Mouse (Mus musculus): ENCODE measurements around the gene Olfr90. TPM values are rescaled to one million over a fixed set of nuclear protein-coding genes. Genes with fewer than 3 reads are reported as not detected.

The Olfr90 gene
- polyA plus RNA-seq, 1 experiment, result not detected

- Histone ChIP-seq H3K4me2 (ENCODE audit: low read depth) (peak overlapping the region; percentile 57), H3K4me3 (peak overlapping the region; percentile 47), H3K79me2 (ENCODE audit: control insufficient read depth, insufficient read depth) (no peaks in the 10 kb centered on the region), H3ac (ENCODE audit: control insufficient read depth, insufficient read length) (peak overlapping the region; percentile 67), H3K36me3 (ENCODE audit: control insufficient read depth, insufficient read depth) (no peaks in the 10 kb centered on the region), H3K27me3 (ENCODE audit: control insufficient read depth, insufficient read depth, insufficient read length) (no peaks in the 10 kb centered on the region)
- TF ChIP-seq TCF3 (IDR thresholded peaks at IDR 0.05; ENCODE audit: insufficient read length, low read depth), result no peak
- peak; percentile 38 for TF ChIP-seq POLR2A (IDR thresholded peaks at IDR 0.05; ENCODE audit: insufficient read length, low read depth)
These were observed 41.8 kb downstream of the Olfr90 start for GRCm38 (mm10) chr17:37046312-37047112.

- H3K27me3 ChIP-seq (ENCODE audit: control insufficient read depth, insufficient read depth, insufficient read length), result no peaks in the 10 kb centered on the region
- H3K4me2 ChIP-seq (ENCODE audit: low read depth), result peak within 1 kb of the TSS; percentile 73
- H3ac ChIP-seq (ENCODE audit: control insufficient read depth, insufficient read length), result peak within 1 kb of the TSS; percentile 67
- H3K4me3 ChIP-seq, result peak within 1 kb of the TSS; percentile 47
- no peaks in the 10 kb centered on the region for H3K79me2 ChIP-seq (ENCODE audit: control insufficient read depth, insufficient read depth)
- no peaks in the 10 kb centered on the region for H3K36me3 ChIP-seq (ENCODE audit: control insufficient read depth, insufficient read depth)
- TF ChIP-seq POLR2AphosphoS2 (IDR thresholded peaks at IDR 0.05; ENCODE audit: insufficient read length, low read depth) (peak; percentile 35), MYOD1 (IDR thresholded peaks at IDR 0.05; ENCODE audit: control insufficient read depth in 1 of 3, insufficient read length in 2 of 3, low read depth in 2 of 3) (no peak), POLR2A (IDR thresholded peaks at IDR 0.05; ENCODE audit: insufficient read length, low read depth) (peak; percentile 28)
These were observed 42.5 kb downstream of the Olfr90 start, which contains the start of gene Gabbr1 for GRCm38 (mm10) chr17:37045611-37046311. Gene Gabbr1, plus strand, starts transcription at chr17:37045966.

- Histone ChIP-seq H3K4me3 (peak overlapping the region; percentile 47), H3K4me2 (ENCODE audit: low read depth) (peak overlapping the region; percentile 73), H3K79me2 (ENCODE audit: control insufficient read depth, insufficient read depth) (no peaks in the 10 kb centered on the region)
These were observed 43.6 kb downstream of the Olfr90 start for GRCm38 (mm10) chr17:37044651-37045244.

GRCm38 (mm10) chr17:37039127-37039894, 49.0 kb downstream of the Olfr90 start:
- Histone ChIP-seq H3K27me3 (ENCODE audit: control insufficient read depth, insufficient read depth, insufficient read length) (no peaks in the 10 kb centered on the region), H3K36me3 (ENCODE audit: control insufficient read depth, insufficient read depth) (no peaks in the 10 kb centered on the region), H3ac (ENCODE audit: control insufficient read depth, insufficient read length) (no peak overlapping the region), H3K4me2 (ENCODE audit: low read depth) (no peak overlapping the region), H3K79me2 (ENCODE audit: control insufficient read depth, insufficient read depth) (no peaks in the 10 kb centered on the region), H3K4me3 (no peak overlapping the region)
- TF ChIP-seq MYOD1 (IDR thresholded peaks at IDR 0.05; ENCODE audit: control insufficient read depth in 1 of 3, insufficient read length in 2 of 3, low read depth in 2 of 3) (peak in 1 of 3 experiments; percentile 47), MAX (IDR thresholded peaks at IDR 0.05; ENCODE audit: low read depth) (no peak)

More at GRCm38 (mm10) chr17:37044651-37045244, 43.6 kb downstream of the Olfr90 start:
- Histone ChIP-seq H3K27me3 (ENCODE audit: control insufficient read depth, insufficient read depth, insufficient read length) (no peaks in the 10 kb centered on the region), H3K36me3 (ENCODE audit: control insufficient read depth, insufficient read depth) (no peaks in the 10 kb centered on the region), H3ac (ENCODE audit: control insufficient read depth, insufficient read length) (no peak overlapping the region)
- TF ChIP-seq REST (IDR thresholded peaks at IDR 0.05; ENCODE audit: insufficient read depth, insufficient read length) (no peak), TCF3 (IDR thresholded peaks at IDR 0.05; ENCODE audit: insufficient read length, low read depth) (no peak), MYOG (IDR thresholded peaks at IDR 0.05; ENCODE audit: control insufficient read depth in 1 of 3, insufficient read depth in 1 of 3, insufficient read length in 2 of 3, low read depth in 2 of 3) (no peak), POLR2AphosphoS2 (IDR thresholded peaks at IDR 0.05; ENCODE audit: insufficient read length, low read depth) (no peak), MAX (IDR thresholded peaks at IDR 0.05; ENCODE audit: low read depth) (no peak), TCF12 (IDR thresholded peaks at IDR 0.05; ENCODE audit: insufficient read depth, poor library complexity, severe bottlenecking) (no peak), MYOD1 (IDR thresholded peaks at IDR 0.05; ENCODE audit: control insufficient read depth in 1 of 3, insufficient read length in 2 of 3, low read depth in 2 of 3) (no peak), E2F4 (IDR thresholded peaks at IDR 0.05; ENCODE audit: insufficient read depth) (no peak), POLR2A (IDR thresholded peaks at IDR 0.05; ENCODE audit: insufficient read length, low read depth) (no peak), SRF (IDR thresholded peaks at IDR 0.05; ENCODE audit: control insufficient read depth, insufficient read length, low read depth) (no peak), USF1 (IDR thresholded peaks at IDR 0.05; ENCODE audit: low read depth) (no peak), CEBPB (IDR thresholded peaks at IDR 0.05; ENCODE audit: insufficient read depth, poor library complexity, severe bottlenecking) (no peak)

Other genes starting within 250 kb of the Olfr90 start
- not detected for gene Trim15, start 221.3 kb downstream of the Olfr90 start, polyA plus RNA-seq (2012; fragmentation: generic; extraction: Trizol)
- gene Trim10, start 218.9 kb downstream of the Olfr90 start, polyA plus RNA-seq (2012; fragmentation: generic; extraction: Trizol), result not detected
- gene Trim40, start 198.4 kb downstream of the Olfr90 start, polyA plus RNA-seq (2012; fragmentation: generic; extraction: Trizol), result not detected
- not detected for gene Trim31, start 190.4 kb downstream of the Olfr90 start, polyA plus RNA-seq (2012; fragmentation: generic; extraction: Trizol)
- 0.07 TPM for gene Rnf39, start 145.6 kb downstream of the Olfr90 start, polyA plus RNA-seq (2012; fragmentation: generic; extraction: Trizol)
- 153 TPM for gene Ppp1r11, start 136.8 kb downstream of the Olfr90 start, polyA plus RNA-seq (2012; fragmentation: generic; extraction: Trizol)
- 58.6 TPM for gene Znrd1, start 129.9 kb downstream of the Olfr90 start, polyA plus RNA-seq (2012; fragmentation: generic; extraction: Trizol)
- 6.1 TPM for gene Znrd1as, start 129.9 kb downstream of the Olfr90 start, polyA plus RNA-seq (2012; fragmentation: generic; extraction: Trizol)
- not detected for gene 2410137M14Rik, start 107.3 kb downstream of the Olfr90 start, polyA plus RNA-seq (2012; fragmentation: generic; extraction: Trizol)
- 0.07 TPM for gene H2-M5, start 99.0 kb downstream of the Olfr90 start, polyA plus RNA-seq (2012; fragmentation: generic; extraction: Trizol)
- gene Zfp57, start 87.3 kb downstream of the Olfr90 start, polyA plus RNA-seq (2012; fragmentation: generic; extraction: Trizol), result 14.2 TPM
- gene Mog, start 65.1 kb downstream of the Olfr90 start, polyA plus RNA-seq (2012; fragmentation: generic; extraction: Trizol), result 0.04 TPM
- gene Gabbr1, start 42.5 kb downstream of the Olfr90 start, polyA plus RNA-seq (2012; fragmentation: generic; extraction: Trizol), result 15.9 TPM
- gene Olfr91, start 9.8 kb upstream of the Olfr90 start, polyA plus RNA-seq (2012; fragmentation: generic; extraction: Trizol), result not detected
- not detected for gene Olfr92, start 31.6 kb upstream of the Olfr90 start, polyA plus RNA-seq (2012; fragmentation: generic; extraction: Trizol)
- not detected for gene Olfr93, start 73.0 kb upstream of the Olfr90 start, polyA plus RNA-seq (2012; fragmentation: generic; extraction: Trizol)
- not detected for gene Ubd, start 105.4 kb upstream of the Olfr90 start, polyA plus RNA-seq (2012; fragmentation: generic; extraction: Trizol)
- gene Olfr94, start 112.5 kb upstream of the Olfr90 start, polyA plus RNA-seq (2012; fragmentation: generic; extraction: Trizol), result not detected
- gene Olfr95, start 124.6 kb upstream of the Olfr90 start, polyA plus RNA-seq (2012; fragmentation: generic; extraction: Trizol), result not detected
- gene Olfr96, start 131.6 kb upstream of the Olfr90 start, polyA plus RNA-seq (2012; fragmentation: generic; extraction: Trizol), result not detected
- gene Olfr97, start 148.8 kb upstream of the Olfr90 start, polyA plus RNA-seq (2012; fragmentation: generic; extraction: Trizol), result not detected
- gene Olfr98, start 175.2 kb upstream of the Olfr90 start, polyA plus RNA-seq (2012; fragmentation: generic; extraction: Trizol), result not detected
- gene H2-M3, start 181.7 kb upstream of the Olfr90 start, polyA plus RNA-seq (2012; fragmentation: generic; extraction: Trizol), result 4.3 TPM
- 0.02 TPM for gene Olfr99, start 195.0 kb upstream of the Olfr90 start, polyA plus RNA-seq (2012; fragmentation: generic; extraction: Trizol)
- gene Olfr101, start 215.8 kb upstream of the Olfr90 start, polyA plus RNA-seq (2012; fragmentation: generic; extraction: Trizol), result not detected
- gene Olfr102, start 228.6 kb upstream of the Olfr90 start, polyA plus RNA-seq (2012; fragmentation: generic; extraction: Trizol), result not detected